Mouse (Mus musculus): ENCODE measurements around the gene Gm9044. TPM values are rescaled to one million over a fixed set of nuclear protein-coding genes. Genes with fewer than 3 reads are reported as not detected.
"Not testable (repeated sequence)": the region's sequence is repeated elsewhere in the genome, so short reads cannot be mapped to it uniquely, and the experiment has no call there.

Gm9044 gene
- not detected in 2 replicates for polyA plus RNA-seq (2015; fragmentation: Nextera tagmentation; extraction: Ambion mirVana)

- H3K36me3 ChIP-seq; H3K4me2 ChIP-seq; H3K9ac ChIP-seq; ATAC-seq (ENCODE audit: insufficient number of reproducible peaks, insufficient read depth, low FRiP score, low TSS enrichment, low read depth); H3K9me3 ChIP-seq; H3K27me3 ChIP-seq; H3K27ac ChIP-seq; H3K4me3 ChIP-seq; H3K4me1 ChIP-seq: not testable (repeated sequence)
- WGBS: no CpG with 5 or more reads among the region's 14 CpGs
Observed at GRCm38 (mm10) chr10:118332308-118332707, at the start of gene Gm9044. TSS of gene Gm9044 (minus strand) at chr10:118332408.

- Histone ChIP-seq H3K4me3 (peak overlapping the region; percentile 19), H3K9ac (no peak overlapping the region), H3K4me2 (peak overlapping the region; percentile 46), H3K4me1 (no peaks in the 10 kb centered on the region), H3K9me3 (no peaks in the 10 kb centered on the region), H3K36me3 (no peaks in the 10 kb centered on the region), H3K27ac (no peak overlapping the region), H3K27me3 (no peaks in the 10 kb centered on the region)
- 3% methylated on average over 10 of the region's 10 CpGs for WGBS
- peak; percentile 67; the same call in 1 of the 2 replicates for ATAC-seq (ENCODE audit: insufficient number of reproducible peaks, insufficient read depth, low FRiP score, low TSS enrichment, low read depth)
Observed at GRCm38 (mm10) chr10:118370443-118370842, 38.2 kb upstream of the Gm9044 start.

- WGBS: 86% methylated on average over 9 of the region's 9 CpGs
- Histone ChIP-seq H3K9me3 (no peaks in the 10 kb centered on the region), H3K4me1 (no peaks in the 10 kb centered on the region), H3K4me3 (no peak overlapping the region), H3K27ac (no peak overlapping the region), H3K9ac (no peak overlapping the region), H3K27me3 (no peaks in the 10 kb centered on the region), H3K4me2 (no peak overlapping the region), H3K36me3 (no peaks in the 10 kb centered on the region)
- no peak for ATAC-seq (ENCODE audit: insufficient number of reproducible peaks, insufficient read depth, low FRiP score, low TSS enrichment, low read depth)
Observed at GRCm38 (mm10) chr10:118369518-118369917, 37.3 kb upstream of the Gm9044 start.

GRCm38 (mm10) chr10:118354005-118354404 is 21.8 kb upstream of the Gm9044 start, which contains the start of gene Gm9049:
TSS of gene Gm9049 (minus strand) at chr10:118354105.
- not testable (repeated sequence) for H3K4me1 ChIP-seq; H3K9ac ChIP-seq; H3K9me3 ChIP-seq; ATAC-seq (ENCODE audit: insufficient number of reproducible peaks, insufficient read depth, low FRiP score, low TSS enrichment, low read depth); H3K4me3 ChIP-seq; H3K4me2 ChIP-seq; H3K36me3 ChIP-seq; H3K27ac ChIP-seq; H3K27me3 ChIP-seq
- 67% methylated on average over 1 of the region's 11 CpGs for WGBS

- not testable (repeated sequence) for H3K4me1 ChIP-seq; H3K27ac ChIP-seq; H3K9me3 ChIP-seq; H3K4me3 ChIP-seq; H3K27me3 ChIP-seq; H3K9ac ChIP-seq; H3K36me3 ChIP-seq; ATAC-seq (ENCODE audit: insufficient number of reproducible peaks, insufficient read depth, low FRiP score, low TSS enrichment, low read depth); H3K4me2 ChIP-seq
- 80% methylated on average over 1 of the region's 14 CpGs for WGBS
Observed at GRCm38 (mm10) chr10:118348579-118348978, 16.4 kb upstream of the Gm9044 start, which contains the start of gene Gm9048. TSS of gene Gm9048 (minus strand) at chr10:118348679.

- not testable (repeated sequence) for ATAC-seq (ENCODE audit: insufficient number of reproducible peaks, insufficient read depth, low FRiP score, low TSS enrichment, low read depth); H3K4me3 ChIP-seq; H3K4me1 ChIP-seq; H3K36me3 ChIP-seq; H3K9me3 ChIP-seq; H3K27me3 ChIP-seq; H3K9ac ChIP-seq; H3K4me2 ChIP-seq; H3K27ac ChIP-seq
- WGBS: no CpG with 5 or more reads among the region's 14 CpGs
Observed at GRCm38 (mm10) chr10:118343155-118343554, 10.9 kb upstream of the Gm9044 start, which contains the start of gene Gm9046. TSS of gene Gm9046 (minus strand) at chr10:118343255.

- not testable (repeated sequence) for H3K4me2 ChIP-seq; ATAC-seq (ENCODE audit: insufficient number of reproducible peaks, insufficient read depth, low FRiP score, low TSS enrichment, low read depth); H3K36me3 ChIP-seq; H3K9me3 ChIP-seq; H3K27ac ChIP-seq; H3K27me3 ChIP-seq; H3K4me3 ChIP-seq; H3K9ac ChIP-seq; H3K4me1 ChIP-seq
- WGBS: no CpG with 5 or more reads among the region's 14 CpGs
Observed at GRCm38 (mm10) chr10:118337731-118338130, 5.5 kb upstream of the Gm9044 start, which contains the start of gene Gm9045. TSS of gene Gm9045 (minus strand) at chr10:118337831.

GRCm38 (mm10) chr10:118326869-118327268 is 5.3 kb downstream of the Gm9044 start, which contains the start of gene Gm9040:
TSS of gene Gm9040 (minus strand) at chr10:118326969.
- not testable (repeated sequence) for H3K27me3 ChIP-seq; H3K4me2 ChIP-seq; ATAC-seq (ENCODE audit: insufficient number of reproducible peaks, insufficient read depth, low FRiP score, low TSS enrichment, low read depth); H3K27ac ChIP-seq; H3K9me3 ChIP-seq; H3K4me3 ChIP-seq; H3K9ac ChIP-seq; H3K4me1 ChIP-seq; H3K36me3 ChIP-seq
- no CpG with 5 or more reads among the region's 11 CpGs for WGBS

- Histone ChIP-seq H3K4me3 (no peak overlapping the region), H3K36me3 (no peaks in the 10 kb centered on the region), H3K27ac (no peak overlapping the region), H3K4me1 (no peaks in the 10 kb centered on the region), H3K4me2 (no peak overlapping the region), H3K9ac (no peak overlapping the region), H3K9me3 (no peaks in the 10 kb centered on the region), H3K27me3 (no peaks in the 10 kb centered on the region)
- 83% methylated on average over 8 of the region's 8 CpGs for WGBS
- ATAC-seq (ENCODE audit: insufficient number of reproducible peaks, insufficient read depth, low FRiP score, low TSS enrichment, low read depth): no peak
Observed at GRCm38 (mm10) chr10:118319024-118319423, 13.2 kb downstream of the Gm9044 start.

GRCm38 (mm10) chr10:118302133-118302532 is 30.1 kb downstream of the Gm9044 start:
- not testable (repeated sequence) for H3K36me3 ChIP-seq; H3K9ac ChIP-seq; H3K4me1 ChIP-seq; H3K9me3 ChIP-seq; H3K4me3 ChIP-seq; ATAC-seq (ENCODE audit: insufficient number of reproducible peaks, insufficient read depth, low FRiP score, low TSS enrichment, low read depth); H3K27ac ChIP-seq; H3K27me3 ChIP-seq; H3K4me2 ChIP-seq
- 41% methylated on average over 2 of the region's 2 CpGs for WGBS

- Histone ChIP-seq H3K27me3 (no peaks in the 10 kb centered on the region), H3K36me3 (no peaks in the 10 kb centered on the region), H3K27ac (no peak within 1 kb of the TSS), H3K4me3 (no peak within 1 kb of the TSS), H3K4me1 (no peaks in the 10 kb centered on the region), H3K4me2 (no peak within 1 kb of the TSS), H3K9me3 (no peaks in the 10 kb centered on the region), H3K9ac (no peak within 1 kb of the TSS)
- WGBS: 92% methylated on average over 6 of the region's 6 CpGs
- no peak for ATAC-seq (ENCODE audit: insufficient number of reproducible peaks, insufficient read depth, low FRiP score, low TSS enrichment, low read depth)
Observed at GRCm38 (mm10) chr10:118294938-118295337, 37.3 kb downstream of the Gm9044 start, which contains the start of gene Iltifb. TSS of gene Iltifb (minus strand) at chr10:118295038.

GRCm38 (mm10) chr10:118283016-118283415 is 49.2 kb downstream of the Gm9044 start:
- 67% methylated on average over 3 of the region's 5 CpGs for WGBS
- H3K27me3 ChIP-seq; H3K36me3 ChIP-seq; H3K4me2 ChIP-seq; H3K9ac ChIP-seq; H3K9me3 ChIP-seq; H3K27ac ChIP-seq; H3K4me1 ChIP-seq; ATAC-seq (ENCODE audit: insufficient number of reproducible peaks, insufficient read depth, low FRiP score, low TSS enrichment, low read depth); H3K4me3 ChIP-seq: not testable (repeated sequence)

All from embryonic facial prominence, embryonic 13.5 days (tissue).